Mouse (Mus musculus): Measurements from ENCODE around the gene Ptchd4.

Gene Ptchd4

GRCm38 (mm10) chr17:42315669-42316611 lies at the start of gene Ptchd4:
Ptchd4 (plus strand) TSS chr17:42315947.
- DNase-seq (ENCODE audit: low read depth, low spot score): no peak

DNA sequence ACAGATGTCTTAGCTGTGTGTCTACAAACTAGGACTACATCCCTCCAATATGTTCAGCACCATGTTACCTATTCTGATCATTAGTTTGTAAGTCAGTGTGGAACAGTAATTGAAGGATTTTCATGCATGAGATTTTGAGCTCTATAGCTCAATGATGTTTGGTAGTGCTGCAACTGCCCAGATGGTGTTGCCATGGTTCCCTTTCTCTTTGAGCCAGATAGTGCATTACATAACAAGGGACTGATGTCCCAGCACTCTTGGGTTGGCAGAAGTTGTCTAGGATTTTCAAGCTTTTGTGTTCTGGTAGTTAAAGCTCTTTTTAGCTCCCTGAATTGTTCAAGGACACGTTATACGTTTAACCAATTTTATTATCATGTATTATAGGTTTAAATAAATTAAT lies 38.9 kb upstream of the Ptchd4 start:
- no peak for DNase-seq (ENCODE audit: low read depth, low spot score)

DNA sequence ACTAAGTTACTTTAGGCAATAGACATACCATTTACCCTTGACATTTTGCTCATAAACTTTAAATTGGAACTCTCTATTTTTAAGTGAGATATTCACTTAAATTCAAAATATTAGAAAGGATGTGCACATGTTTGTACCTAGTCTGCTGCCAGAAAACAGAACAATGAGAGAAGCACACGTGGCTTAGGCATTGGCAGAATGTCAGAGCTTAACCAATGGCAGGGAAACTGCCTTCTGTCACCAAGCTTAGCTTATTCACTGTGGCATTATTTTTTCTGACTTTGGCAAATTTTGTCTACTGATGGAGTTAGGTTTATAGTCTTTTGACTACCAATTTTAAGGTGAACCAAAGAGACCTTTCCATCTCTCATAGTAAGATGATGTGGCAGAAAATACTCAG lies 31.4 kb upstream of the Ptchd4 start:
- DNase-seq (ENCODE audit: low read depth, low spot score): no peak

DNA sequence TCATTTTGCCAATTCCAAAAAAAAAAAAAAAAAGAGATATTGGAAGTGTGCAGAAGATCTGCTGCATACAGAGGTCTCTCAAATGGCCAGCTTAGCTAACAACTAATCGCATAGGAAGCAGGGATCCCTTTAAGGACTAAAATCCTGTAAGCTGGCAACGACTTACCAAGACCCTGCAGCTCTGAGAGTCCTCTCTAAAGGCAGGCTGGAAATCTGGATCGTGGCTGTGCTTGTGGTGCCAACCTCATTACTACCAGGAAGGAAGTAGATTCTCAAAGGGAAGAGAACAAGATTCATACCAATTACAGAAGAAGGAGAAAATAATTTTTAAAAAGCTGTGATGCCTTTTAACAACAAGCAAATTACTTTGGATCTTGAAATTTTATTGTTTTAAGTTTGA lies 29.5 kb upstream of the Ptchd4 start:
- no peak for DNase-seq (ENCODE audit: low read depth, low spot score)

DNA sequence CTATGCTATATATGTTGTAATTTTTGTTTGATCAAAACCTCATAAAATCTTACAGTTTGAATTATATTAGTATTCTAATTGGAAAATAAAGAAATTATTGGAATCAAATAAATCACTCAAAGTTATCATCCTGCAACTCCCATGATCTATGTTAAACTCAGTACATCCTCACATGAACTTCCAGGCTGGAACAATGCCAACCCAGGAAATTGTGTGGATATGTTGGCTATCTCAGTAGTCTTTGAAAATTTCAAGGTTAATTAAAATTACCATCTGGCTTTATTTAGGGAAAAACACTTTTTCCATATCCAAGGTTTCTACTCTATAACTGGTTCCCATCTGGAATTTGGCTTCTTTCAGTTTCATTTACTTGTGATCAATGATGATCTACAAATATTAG lies 25.4 kb upstream of the Ptchd4 start:
- DNase-seq (ENCODE audit: low read depth, low spot score): no peak

GRCm38 (mm10) chr17:42291793-42292192 lies 24.0 kb upstream of the Ptchd4 start:
- no peak for DNase-seq (ENCODE audit: low read depth, low spot score)

DNA sequence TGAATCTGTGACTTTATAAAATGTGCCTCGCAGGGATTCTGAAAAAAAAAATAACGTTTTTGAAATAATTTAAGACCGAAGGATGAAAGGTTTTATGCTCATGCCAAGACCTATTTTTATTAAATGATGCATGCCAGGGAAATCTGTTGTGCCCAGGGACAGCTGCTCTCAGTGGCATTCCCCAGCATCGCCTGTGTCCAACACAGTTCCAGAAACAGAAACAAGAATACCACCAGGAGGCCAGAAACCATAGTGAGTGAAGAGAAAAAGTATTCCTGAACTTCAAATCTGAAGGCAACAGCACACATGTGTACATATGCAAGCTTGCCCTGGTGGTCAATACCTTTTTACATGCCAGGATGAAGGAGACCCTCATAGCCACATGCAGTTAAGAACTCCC lies 17.8 kb upstream of the Ptchd4 start:
- no peak for DNase-seq (ENCODE audit: low read depth, low spot score)

GRCm38 (mm10) chr17:42299681-42300080 lies 16.1 kb upstream of the Ptchd4 start:
- no peak for DNase-seq (ENCODE audit: low read depth, low spot score)

- DNase-seq (ENCODE audit: low read depth, low spot score): no peak
Measured at GRCm38 (mm10) chr17:42303062-42303577, 12.6 kb upstream of the Ptchd4 start.

DNA sequence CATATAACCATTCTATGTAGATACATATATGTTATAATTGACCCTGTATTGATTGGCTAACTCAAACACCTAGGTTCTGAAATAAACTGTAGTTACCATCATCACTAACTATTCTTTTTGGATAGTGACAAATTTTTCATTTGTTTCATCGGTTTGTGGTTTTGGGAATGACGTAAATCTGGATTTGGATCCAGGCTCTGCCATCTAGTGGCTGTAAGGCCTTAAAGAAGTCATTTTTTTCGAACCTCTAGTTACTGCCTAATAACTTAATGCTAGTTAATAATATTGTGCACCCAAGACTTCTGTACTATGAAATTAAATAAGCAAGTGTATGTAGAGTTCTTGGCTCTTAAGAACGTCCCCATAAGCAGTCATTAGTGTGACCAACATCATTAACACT lies 11.5 kb upstream of the Ptchd4 start:
- DNase-seq (ENCODE audit: low read depth, low spot score): no peak

DNA sequence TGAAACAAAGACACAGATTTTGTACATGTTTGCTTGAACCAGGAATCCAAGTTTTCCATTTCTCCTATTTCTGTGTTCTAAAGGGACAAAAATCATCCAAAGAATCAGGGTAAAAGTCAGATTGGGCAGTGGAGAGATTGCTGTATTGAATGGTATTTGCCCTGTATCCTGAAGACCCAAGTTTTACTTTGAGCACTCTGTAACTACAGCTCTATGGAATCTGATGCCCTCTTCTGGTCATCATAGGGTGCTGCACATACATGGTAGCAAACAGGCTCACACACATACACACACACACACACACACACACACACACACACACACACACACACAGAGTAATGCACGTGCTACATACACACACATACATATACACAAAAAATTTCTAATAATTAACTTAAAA lies 8.7 kb upstream of the Ptchd4 start:
- no peak for DNase-seq (ENCODE audit: low read depth, low spot score)

DNA sequence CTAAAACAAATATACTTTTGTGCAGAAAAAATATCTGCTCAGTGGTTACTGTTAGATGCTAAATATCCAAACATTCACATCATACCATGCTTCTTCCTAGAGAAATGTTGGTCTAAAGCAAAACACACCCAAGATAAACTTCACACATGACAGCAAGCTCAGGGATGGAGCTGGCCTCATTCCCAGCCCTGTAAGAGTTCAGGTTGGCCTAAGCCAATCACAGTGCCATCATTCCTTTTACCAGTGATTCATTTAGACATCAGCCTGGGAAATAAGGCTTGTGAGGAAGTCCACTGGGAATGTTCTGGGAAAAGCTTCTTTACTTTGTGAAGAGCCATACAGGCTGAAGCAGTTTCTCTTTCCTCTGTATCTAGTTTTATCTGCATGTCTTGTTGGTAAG lies 5.6 kb upstream of the Ptchd4 start:
- DNase-seq (ENCODE audit: low read depth, low spot score): no peak

DNA sequence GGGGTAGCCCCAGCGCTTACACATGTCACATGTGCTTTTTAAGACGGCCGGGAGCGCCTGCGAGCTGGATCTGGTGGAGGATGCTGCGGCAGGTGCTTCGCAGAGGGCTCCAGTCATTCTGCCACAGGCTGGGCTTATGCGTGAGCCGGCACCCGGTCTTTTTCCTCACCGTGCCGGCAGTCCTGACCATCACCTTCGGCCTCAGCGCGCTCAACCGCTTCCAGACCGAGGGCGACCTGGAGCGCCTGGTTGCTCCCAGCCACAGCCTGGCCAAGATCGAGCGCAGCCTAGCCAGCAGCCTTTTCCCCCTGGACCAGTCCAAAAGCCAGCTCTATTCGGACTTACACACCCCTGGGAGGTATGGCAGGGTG lies 850 bp downstream of the Ptchd4 start:
- no peak for DNase-seq (ENCODE audit: low read depth, low spot score)

GRCm38 (mm10) chr17:42335787-42336186 lies 20.0 kb downstream of the Ptchd4 start:
- DNase-seq (ENCODE audit: low read depth, low spot score): no peak

DNA sequence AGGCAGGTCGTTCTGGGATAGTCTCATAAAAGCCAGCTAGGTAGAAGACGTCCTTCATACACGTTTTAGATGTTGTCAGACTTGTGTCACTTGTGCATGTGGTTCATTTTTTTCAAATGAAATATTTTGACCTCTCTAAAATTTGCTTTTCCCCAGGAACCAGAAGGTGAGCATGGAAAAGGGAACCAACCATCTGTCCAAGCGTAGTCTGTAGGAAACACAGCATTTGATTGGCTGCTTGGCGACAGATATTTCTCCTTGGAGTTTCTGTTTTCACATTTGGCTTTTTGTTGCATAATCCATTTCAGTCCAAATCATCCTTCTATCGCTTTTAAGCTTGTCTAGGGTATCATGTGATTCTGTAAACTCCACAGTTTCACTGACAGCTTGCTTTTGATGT lies 20.8 kb downstream of the Ptchd4 start:
- no peak for DNase-seq (ENCODE audit: low read depth, low spot score)

GRCm38 (mm10) chr17:42346027-42346426 lies 30.3 kb downstream of the Ptchd4 start:
- no peak for DNase-seq (ENCODE audit: low read depth, low spot score)

DNA sequence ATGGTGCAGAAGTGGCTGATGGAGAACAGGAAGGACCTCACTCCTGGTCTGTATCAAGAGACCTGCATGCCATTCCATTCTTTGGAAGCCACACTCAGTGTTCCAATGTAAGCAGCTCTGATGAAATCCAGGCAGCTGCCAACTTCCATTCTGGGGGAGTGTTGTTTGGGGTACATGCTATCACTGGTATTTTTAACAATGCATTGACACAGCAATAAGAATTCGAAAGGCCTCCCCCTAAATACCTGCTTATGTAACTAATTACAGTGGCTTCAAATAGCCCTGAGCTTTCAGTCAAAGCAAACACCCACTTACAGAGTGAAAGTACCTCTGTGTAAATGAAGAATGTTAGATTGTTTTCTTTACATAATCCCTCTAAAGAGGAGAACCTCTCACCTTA lies 42.7 kb downstream of the Ptchd4 start:
- no peak for DNase-seq (ENCODE audit: low read depth, low spot score)

- no peak for DNase-seq (ENCODE audit: low read depth, low spot score)
Measured at GRCm38 (mm10) chr17:42363085-42363710, 47.5 kb downstream of the Ptchd4 start.

- no peak for DNase-seq (ENCODE audit: low read depth, low spot score)
Measured at GRCm38 (mm10) chr17:42364716-42365115, 49.0 kb downstream of the Ptchd4 start.

DNA sequence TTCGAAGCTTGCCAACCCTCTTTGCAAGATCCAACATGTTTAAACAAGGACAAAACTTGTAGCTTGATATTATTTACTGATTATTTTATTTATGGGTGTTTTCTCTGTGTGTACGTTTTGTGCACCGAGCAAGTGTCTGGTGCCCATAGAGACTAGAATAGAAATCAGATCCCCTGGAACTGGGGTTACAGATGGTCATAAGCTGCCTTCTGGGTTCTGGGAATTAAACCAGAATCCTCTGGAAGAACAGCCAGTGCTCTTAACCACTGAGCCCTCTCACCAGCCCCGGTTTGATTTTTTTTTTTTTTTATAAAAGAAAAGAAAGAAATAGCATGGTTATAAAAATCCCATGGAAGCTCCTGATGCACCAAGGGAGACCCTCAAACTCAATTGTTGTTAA lies 59.1 kb downstream of the Ptchd4 start:
- DNase-seq (ENCODE audit: low read depth, low spot score): no peak

DNA sequence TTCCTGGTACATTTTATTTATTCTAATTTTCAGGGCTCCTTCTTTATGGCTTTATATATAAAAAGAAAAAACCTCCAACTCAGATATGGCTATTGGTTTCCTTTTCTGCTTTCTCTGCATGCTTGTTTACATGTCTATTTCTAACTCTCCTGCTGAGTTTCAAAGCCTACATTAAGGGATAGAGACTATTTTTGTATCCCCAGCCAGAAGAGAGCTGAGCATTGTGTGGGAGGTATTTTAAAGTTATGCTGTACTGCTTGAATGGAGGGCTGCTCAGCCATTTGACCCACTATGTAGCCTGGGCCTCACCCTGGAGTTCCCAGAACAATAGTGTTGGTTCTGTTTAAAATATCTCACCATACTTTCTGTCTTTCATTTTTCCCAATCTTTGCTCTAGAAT lies 77.3 kb downstream of the Ptchd4 start:
- DNase-seq (ENCODE audit: low read depth, low spot score): no peak

GRCm38 (mm10) chr17:42395299-42395698 lies 79.6 kb downstream of the Ptchd4 start:
- DNase-seq (ENCODE audit: low read depth, low spot score): no peak

DNA sequence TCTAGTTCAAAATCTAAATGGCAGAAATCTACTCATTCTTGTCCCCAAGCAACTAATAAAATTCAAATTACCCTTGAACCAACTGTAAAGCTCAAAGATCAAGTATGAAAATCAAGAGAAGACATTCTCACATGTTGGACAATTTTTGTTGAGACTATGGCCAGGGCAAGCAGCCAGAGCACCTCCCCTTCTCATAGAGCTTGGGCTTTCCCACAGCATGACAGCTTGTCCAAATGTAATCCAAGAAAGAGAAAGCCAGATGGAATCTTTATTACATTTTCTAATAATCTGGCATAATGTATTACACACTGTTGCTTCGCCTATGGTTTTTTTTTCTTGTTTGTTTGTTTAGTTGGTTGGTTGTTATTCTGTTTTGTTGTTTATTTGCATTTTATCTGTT lies 102.7 kb downstream of the Ptchd4 start:
- DNase-seq (ENCODE audit: low read depth, low spot score): no peak

Measured in WW6 (cell line).